Mouse (Mus musculus) brain, embryonic 14.5 days (tissue): ENCODE results near the gene Rundc1.

Source experiments
- CTCF ChIP-seq: fragments of 200-500 bp; IDR thresholded peaks from 2 replicates; pipeline ENCODE4 v1.5.1; 2012; ENCODE audit warnings: inconsistent platforms, mild to moderate bottlenecking, moderate library complexity, borderline replicate concordance; ENCODE audit not compliant: insufficient read depth, insufficient read length; ENCODE audit errors: extremely low read depth
- POLR2A ChIP-seq: fragments of 200-500 bp; IDR thresholded peaks from 2 replicates; pipeline ENCODE4 v1.6.1; 2012; ENCODE audit warnings: mild to moderate bottlenecking, inconsistent platforms, borderline replicate concordance; ENCODE audit not compliant: poor library complexity, insufficient read depth, insufficient read length, severe bottlenecking; ENCODE audit errors: extremely low read depth

GRCm38 (mm10) chr11:101469155-101469554 is 44.3 kb downstream of the Rundc1 start:
- no peak for TF ChIP-seq CTCF
- TF ChIP-seq POLR2A: no peak
